Mouse (Mus musculus) thymus, postnatal 14 days (tissue): ENCODE results near the gene Tmigd1.

Source experiments
- DNase-seq: peaks from one replicate; pipeline ENCODE4 v3.0.0; 2021

The Tmigd1 gene

DNA sequence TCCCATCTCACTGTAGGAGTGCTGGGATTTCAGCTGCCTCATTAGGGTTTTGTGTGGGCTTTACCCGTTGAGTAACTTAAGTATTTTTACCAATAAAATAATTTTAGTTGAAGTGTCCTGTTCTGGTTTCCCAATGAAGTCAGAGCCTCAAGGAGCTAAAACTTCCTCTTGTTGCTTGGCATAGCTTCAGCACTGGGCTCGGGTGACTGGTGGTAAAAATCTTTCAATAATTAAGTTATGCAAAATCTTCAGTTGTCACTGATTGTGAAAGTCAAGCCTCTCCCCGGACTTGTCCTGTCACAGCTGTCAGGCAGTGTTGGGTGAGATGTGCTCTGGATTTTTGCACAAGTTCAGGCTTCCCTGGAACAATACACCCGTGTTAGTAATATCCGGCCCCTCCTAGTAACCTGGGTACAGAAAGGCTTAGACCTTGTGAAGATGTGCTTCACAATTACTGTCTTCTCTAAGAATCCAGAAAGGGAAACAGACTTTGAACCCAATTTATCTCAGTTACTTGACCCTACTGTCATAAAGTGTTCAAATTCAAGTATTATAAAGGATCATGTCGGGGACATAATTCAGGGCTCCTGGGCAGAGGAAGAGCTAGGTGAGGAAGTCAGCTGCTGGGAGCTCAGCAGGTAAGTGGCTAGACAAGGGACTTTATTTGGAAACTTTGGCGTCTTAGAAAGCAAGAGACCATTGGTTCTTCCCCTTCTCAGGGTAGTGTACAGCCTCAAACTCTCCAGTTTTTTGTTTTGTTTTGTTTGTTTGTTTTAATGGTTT is at the start of gene Tmigd1:
Tmigd1 (plus strand) TSS at position 581 of the 783 bp plus-strand sequence.
- DNase-seq: no peak

- no peak for DNase-seq
Measured at GRCm38 (mm10) chr11:76854475-76855341, 47.3 kb upstream of the Tmigd1 start.

DNA sequence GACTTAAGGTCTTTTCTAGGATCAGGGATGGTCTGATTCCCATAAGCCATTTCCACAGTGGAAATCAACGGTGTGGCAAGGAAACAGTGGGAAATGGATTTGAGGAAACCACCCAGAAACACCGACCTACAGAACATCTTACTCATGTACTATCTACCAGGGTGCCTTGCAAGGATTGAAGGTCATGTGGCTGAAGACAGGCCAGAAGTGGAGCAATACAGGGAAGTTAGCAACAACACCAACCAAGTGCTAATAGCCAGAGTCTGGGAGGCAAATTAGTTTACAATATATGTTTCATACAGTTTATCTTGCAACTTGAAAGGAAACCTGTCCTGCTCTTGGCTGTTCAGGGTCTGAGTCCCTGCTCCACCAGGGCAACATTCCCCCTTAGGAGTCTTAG is 45.4 kb upstream of the Tmigd1 start:
- DNase-seq: no peak

DNA sequence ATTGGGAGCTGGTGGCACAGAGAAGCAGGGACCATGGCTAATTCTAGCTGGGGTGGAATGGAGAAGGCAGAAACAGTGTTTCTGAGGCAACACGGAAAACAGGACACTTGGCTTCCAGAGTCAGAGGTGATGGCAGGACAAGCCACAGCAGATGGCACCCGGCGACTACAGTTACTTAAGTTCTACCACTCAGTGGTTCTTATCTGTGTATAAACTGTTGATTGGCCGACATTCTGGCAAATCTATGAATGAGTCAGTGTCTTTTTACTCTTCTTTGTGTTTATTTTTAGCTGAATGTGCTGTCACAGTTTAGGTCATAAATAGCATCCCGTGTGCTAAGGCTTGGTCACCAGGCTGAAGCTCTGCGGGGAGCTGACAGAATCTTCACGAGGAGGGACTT is 44.8 kb upstream of the Tmigd1 start:
- DNase-seq: no peak

DNA sequence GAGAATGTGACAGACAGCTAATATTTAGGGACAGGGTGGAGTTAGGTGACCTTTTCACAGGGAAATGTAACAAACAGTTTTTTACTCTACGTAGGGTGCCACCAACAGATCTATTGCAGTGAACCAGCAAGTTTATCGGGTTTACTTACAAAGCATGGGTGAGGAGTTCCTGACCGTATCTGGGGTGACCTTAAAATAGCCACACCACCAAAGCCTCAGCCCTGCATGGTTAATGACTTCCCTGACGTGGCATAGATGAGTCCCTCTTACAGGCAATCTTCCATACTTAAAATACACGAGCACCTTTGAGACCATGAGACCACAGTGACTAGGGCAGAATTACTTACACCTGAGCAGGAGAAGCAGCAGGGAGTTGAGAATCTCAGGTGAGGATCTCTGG is 43.2 kb upstream of the Tmigd1 start:
- no peak for DNase-seq

GRCm38 (mm10) chr11:76859261-76859660 is 42.7 kb upstream of the Tmigd1 start:
- DNase-seq: no peak

DNA sequence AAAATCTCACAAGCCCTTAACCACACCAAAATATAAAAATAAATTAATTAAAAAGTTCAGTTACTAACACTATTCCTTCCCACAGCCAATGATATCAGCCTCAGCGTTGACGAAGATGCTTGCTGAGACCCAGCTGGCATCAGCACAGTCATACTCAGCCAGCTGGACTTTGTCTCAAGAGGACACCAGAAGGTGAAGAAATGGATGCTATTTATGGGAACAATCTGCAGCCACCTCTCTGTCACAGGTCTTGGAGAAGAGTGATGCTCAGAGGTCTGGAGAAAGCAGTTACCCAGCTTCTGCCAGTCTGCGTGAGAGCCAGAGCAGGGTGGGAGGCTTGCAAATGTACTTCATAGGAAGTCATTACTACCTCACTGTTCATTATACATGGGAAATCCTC is 40.8 kb upstream of the Tmigd1 start:
- DNase-seq: no peak

DNA sequence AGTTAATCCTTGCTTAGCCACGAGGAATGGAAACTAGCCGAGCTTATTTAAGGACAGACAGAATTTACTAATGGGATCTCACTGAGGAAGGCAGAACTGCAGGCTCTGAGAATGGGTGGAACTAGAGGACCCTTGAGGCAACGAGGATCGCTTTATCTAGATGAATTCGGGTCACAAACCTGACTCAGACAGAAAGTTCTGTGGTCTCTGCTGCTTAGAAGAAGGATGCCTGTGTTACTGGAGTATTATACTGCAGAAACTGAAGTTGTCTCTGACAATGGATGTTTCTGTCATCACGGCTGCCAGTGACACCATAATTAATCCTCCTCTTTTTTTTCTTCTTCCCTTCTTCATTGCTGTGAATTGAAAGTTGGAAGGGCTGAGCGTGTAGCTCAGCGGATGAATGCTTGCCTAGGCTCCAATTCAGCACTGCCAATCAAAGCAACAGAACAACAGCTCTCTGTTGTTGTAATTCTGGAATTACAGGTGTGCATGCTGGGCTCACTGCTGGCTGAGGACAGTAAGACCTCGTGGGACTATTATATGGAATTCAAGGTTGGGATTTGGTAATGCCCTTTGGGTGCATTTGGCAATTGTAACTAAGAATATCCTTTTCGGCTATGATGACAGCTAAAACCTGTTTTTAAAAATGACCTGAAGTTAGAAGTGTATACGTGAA is 29.3 kb upstream of the Tmigd1 start:
- no peak for DNase-seq

DNA sequence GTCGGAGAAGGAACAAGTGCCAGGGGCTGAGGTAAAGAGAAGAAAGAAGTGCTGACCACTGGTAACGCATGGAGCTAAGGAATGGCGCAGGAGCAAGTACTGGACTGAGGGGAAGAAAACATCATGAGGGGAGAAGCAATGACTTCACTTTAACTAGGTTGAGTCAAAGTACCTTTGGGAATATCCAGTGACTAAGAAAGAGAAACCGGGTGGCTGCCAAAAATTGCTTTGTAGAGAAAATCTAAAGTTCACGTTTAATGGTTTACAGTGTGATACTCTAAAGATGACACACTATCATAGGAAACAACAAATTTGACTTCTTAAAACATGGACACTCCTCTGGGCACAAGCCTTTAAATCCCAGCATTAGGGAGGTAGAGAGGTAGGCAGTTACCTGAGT is 28.1 kb upstream of the Tmigd1 start:
- no peak for DNase-seq

DNA sequence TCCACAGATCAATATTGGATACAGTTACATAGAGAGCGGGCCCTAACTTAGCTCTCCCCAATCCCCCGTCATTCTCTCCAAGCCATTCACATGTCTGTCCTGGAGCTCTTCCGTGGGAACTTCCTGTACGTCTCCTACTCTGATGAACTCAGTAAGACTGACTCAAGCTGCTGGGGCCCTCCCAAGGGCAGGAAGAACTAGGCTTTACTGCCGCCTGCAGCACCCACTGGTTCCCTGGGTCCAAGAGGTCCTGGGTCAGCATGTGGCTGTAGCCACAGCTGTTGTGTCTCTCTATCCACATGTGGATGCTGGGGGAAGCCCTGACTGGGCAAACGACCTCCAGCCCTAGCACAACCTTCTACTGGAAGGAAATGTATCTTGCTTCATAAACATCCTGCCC is 27.2 kb upstream of the Tmigd1 start:
- no peak for DNase-seq

- DNase-seq: peak; percentile 62
Measured at GRCm38 (mm10) chr11:76879816-76880215, 22.1 kb upstream of the Tmigd1 start.

DNA sequence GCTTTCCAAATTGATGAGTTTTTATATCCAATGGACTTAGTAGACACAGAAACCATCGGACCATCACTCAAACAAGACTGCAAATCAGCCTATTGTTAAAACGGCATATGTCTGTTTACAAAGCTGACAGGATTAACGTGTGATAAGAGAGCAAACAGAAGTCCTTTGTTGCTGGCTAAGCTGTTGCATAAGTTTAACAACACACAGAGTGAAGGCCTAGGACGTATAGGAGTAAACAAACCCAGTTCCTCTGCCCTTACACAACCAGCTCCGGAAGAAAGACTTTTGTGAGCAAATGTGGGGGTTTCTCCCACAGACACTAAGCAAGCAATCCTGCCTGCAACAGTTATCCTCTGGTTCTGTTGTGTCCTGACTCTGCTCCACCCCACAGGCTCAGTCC is 17.5 kb upstream of the Tmigd1 start:
- DNase-seq: no peak

DNA sequence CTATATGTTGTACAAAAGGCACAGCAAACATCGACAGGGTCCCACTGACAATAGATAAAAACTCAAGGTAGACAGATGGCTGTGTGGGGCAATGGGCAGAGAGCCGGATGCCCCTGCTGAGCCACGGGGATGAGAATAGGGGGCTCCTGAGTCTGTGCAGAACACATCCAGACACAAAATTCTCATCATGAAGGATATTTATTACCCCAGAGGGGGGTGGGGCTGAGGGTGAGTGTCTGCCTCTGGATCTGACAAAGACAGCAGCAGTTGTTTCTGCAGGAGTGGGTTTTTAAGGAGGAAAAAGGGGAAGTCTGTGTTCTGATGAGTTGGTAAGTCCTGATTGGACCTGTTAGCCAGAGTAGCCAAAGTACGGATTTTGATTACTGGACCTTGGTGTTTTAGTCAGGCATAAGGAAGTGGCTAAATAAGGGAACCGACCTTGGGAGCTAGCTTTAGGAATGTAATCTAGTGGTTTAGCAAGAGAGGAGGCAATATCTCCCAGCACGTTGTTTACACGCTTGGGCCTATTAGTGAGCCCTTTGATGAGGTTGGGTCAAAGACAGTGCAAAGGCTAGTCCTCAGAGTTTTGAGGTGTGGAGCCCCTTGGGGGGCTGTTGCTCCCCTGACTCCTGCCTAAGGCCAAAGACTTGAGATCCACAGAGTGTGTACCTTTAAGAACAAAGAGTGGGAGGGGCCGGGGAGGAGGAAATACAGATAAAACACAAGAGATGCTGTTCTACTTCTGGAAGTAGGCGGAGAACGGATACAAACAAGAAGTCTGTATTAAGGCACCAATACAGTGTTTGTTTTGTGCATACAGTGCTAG is 12.4 kb upstream of the Tmigd1 start:
- DNase-seq: peak; percentile 61

- no peak for DNase-seq
Measured at GRCm38 (mm10) chr11:76891171-76891570, 10.8 kb upstream of the Tmigd1 start.

- no peak for DNase-seq
Measured at GRCm38 (mm10) chr11:76891738-76892349, 10.1 kb upstream of the Tmigd1 start.

DNA sequence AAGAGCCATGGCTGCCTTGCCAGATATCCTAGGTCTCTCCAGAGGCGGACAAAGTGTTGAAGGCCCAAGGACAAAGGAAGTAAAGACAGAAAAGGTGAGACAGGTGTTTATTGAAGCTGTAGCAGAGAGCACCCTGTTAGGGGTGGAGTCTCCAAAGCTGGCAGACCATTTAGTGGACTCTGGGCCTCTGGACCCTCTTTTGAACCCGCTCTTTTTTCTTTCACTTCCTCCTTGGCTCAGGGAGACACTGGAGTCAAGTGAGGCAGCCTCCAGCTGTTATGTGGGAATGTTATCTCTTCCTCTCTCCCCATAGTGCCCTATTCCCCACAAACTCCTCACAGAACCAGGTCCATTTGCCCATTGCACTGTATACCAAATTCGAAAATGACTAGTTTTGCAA is 9.0 kb upstream of the Tmigd1 start:
- DNase-seq: no peak

DNA sequence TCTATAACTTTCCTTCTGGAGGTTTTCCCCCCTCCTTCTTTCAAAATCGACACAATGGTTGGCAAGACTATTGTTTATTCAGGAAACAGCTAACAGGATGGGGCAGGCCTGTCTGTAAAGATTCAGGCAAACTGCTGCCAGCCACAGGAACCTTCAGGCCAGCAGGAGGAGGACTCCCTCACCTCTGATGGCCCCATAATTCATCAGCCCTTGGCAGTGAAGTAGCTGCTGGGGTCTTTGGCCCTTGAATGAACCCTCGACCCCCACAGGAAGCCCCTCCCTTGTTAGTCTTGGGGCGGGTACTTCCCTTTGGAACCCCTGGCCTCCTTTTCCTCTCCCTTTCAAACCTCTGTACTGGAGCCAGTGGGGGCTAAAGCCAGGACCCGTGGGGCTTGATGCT is 8.4 kb upstream of the Tmigd1 start:
- DNase-seq: no peak

- peak; percentile 28 for DNase-seq
Measured at GRCm38 (mm10) chr11:76894240-76894639, 7.7 kb upstream of the Tmigd1 start.

DNA sequence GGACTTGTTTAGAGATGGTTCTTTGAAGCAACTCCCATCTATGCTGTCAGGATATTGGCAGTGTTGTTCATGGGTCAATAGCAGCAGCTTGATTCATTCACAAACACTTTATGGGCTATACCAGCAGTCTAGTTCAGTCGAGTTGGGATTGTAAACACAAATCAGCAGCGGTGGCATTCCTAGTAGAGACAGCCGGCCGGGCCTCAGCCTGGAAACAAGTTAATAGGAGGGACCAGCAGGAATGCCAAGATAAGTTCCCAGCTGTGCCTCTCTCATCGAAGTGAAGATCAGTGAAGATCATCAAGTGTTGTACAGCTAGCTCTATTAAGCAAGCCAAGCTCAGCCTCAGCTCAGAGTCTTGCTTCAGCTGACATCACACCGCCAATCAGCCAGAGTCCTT is 5.6 kb upstream of the Tmigd1 start:
- DNase-seq: no peak

GRCm38 (mm10) chr11:76897126-76897525 is 4.8 kb upstream of the Tmigd1 start:
- no peak for DNase-seq

GRCm38 (mm10) chr11:76897871-76898270 is 4.1 kb upstream of the Tmigd1 start:
- no peak for DNase-seq

DNA sequence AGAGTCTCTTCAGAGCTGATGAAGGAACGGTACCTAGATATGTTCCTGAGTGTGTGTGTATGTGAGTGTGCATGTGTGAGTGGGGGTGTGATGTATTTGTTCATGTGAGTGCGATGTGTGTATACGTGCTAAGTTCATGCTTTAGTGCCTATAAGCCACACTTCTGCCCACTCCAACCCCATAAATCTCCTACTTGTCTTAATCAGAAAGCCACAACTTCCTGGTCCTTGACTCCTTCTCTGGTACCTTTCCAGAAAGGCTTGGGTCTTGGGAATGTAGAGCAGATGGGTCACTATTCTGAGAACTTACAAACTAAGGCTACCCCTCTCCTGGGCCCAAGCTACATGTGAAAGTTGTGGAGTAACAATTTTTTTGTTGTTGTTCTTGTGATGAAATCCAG is 3.2 kb upstream of the Tmigd1 start:
- DNase-seq: no peak
